Mouse (Mus musculus): ENCODE results near the gene Astl.

The Astl gene

DNA sequence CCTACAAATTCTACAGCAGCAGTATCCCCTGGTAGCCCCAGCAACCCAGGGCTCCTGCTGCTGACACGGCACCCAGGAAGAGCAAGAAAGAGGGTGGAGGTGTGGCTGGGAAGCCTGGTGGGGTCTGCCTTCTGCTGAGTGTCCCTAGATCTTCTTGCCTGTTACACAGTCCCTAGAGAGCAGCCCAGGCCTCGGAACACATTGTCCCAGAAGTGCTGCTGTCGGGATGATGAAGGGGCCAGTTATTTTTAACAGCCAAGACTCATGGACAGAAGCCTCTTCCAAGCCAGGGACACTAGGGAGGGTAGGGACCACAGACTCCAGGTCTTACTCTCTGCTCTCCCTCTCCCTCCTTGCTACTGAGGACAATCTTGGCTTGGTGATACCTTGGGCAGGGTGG, 40.8 kb downstream of the Astl start:
- in situ Hi-C loops (cut with MboI; ENCODE audit: low pct_unique_long_range_greater_than_20kb in 1 of 2, low sequenced_read_pairs in 2 of 2, unreplicated experiment in 1 of 2): no loop called here

DNA sequence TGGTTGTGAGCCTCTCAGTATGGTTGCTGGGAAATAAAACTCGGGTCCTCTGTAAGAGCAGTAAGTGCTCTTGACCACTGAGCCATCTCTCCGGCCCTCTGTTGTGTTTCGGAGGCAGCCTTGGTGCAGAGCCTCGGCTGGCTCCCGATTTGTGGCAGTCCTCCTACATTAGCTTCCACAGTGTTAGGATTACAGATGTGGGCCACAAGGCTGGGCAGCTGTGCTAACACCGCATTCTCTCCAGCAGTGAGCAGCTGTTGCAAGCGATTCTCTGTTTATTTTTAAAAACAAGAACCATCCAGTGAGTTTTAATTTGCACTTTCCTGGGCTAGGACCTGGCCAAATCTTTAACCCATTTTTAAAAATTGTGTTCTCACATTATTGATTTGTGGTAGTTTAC, 45.4 kb downstream of the Astl start:
- in situ Hi-C loops (cut with MboI; ENCODE audit: low pct_unique_long_range_greater_than_20kb in 1 of 2, low sequenced_read_pairs in 2 of 2, unreplicated experiment in 1 of 2): no loop called here

DNA sequence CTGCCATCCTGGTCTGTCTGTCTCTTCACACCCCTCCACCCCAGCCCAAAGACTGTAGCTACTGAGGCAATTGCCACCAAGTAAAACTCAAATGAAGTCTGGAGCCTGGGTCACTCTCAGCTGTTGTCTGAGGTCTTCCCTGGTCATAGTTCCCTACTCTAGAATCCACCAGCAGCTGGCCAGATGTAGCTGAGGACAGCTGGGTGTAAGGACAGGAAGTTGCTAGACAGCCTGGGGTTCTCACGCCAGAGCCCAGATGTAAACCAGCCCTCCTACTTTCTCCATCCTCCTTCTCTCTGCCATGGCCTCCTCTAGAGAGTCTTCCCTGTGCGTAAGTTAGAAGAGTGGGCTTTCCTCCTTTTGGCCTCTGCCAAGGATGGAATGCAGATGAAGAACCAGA, 49.1 kb downstream of the Astl start:
- in situ Hi-C loops (cut with MboI; ENCODE audit: low pct_unique_long_range_greater_than_20kb in 1 of 2, low sequenced_read_pairs in 2 of 2, unreplicated experiment in 1 of 2): no loop called here

DNA sequence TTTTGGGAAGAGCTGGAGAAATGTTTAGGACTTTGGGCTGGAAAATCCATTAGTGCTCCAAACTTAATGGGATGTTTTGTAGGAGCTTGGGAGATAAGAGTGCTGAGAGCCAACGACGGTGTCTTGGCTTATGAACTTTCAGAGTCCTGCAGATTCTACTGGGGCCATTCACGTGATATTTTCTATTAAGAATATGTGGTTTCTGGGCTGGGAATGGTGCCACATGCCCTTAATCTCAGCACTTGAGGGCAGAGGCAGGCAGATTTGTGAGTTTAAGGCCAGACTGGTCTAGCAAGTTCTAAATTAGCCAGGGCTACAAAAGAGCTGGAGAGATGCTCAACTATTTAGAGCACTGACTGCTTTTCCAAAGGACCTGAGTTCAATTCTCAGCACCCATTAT, 51.9 kb downstream of the Astl start:
- in situ Hi-C loops (cut with MboI; ENCODE audit: low pct_unique_long_range_greater_than_20kb in 1 of 2, low sequenced_read_pairs in 2 of 2, unreplicated experiment in 1 of 2): no loop called here

DNA sequence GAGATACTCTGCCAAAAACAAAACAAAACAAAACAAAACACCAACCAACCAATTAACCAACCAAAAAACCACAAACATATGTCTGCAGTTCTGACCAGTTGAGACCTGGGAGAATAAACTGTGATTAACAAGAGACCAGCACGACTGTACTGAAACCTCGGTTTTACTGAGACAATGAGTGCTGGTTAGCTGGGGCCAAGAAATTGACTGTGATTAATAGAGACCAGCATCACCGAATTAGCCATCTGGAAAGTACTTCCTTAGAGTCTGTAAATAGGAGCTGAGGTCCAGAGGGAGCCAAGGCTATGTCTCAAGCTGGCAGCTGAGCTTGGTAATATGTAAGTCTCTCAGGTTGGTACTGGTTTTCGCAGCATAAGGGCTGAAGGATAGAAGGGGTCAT, 52.4 kb downstream of the Astl start:
- in situ Hi-C loops (cut with MboI; ENCODE audit: low pct_unique_long_range_greater_than_20kb in 1 of 2, low sequenced_read_pairs in 2 of 2, unreplicated experiment in 1 of 2): no loop called here

DNA sequence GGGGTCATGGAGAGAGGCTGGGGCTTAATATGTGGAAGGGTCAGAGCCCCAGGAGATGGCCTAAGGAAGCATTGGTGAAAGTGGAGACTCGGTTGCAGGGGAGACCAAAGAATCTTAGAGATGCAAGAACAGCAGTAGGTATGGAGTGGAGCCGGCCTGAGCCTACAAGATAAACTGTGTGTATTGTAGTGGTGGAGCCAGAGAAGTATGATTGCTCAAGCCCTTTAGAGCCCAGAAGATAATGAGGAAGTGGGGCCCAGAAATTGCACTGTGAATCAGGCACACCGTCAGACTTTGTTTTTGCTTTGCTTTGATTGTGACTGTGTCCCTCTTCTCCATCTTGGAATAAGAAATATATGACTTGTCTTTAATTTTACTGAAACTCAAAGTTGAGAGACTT, 52.9 kb downstream of the Astl start:
- in situ Hi-C loops (cut with MboI; ENCODE audit: low pct_unique_long_range_greater_than_20kb in 1 of 2, low sequenced_read_pairs in 2 of 2, unreplicated experiment in 1 of 2): no loop called here

DNA sequence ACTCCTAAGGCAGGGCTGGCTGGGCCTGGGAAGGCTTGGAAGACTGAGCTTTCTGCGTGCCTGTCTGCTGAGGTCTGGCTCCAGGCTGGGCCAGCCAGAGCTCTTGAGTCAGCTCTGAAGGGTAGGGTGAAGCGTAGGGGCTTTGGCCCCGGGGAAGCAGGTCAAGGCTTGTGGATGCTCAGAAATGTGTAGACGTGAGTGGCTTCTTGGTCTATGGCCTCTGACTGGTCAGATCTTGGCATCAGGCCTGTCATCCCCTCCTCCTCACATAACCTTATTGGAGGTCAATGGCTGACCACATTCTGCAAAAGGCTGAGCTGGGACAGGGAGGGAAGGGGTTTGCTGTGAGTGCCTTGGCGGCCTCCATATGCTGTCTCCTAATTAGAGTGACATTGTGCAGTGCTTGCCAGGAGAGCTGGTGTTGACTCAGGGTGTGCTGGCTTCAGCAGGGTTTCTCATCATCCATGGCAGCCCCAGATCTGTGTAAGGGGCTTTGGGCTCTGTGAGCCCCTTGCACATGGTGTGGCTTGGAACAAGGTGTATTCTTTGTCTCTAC, 56.2 kb downstream of the Astl start:
- in situ Hi-C loops (cut with MboI; ENCODE audit: low pct_unique_long_range_greater_than_20kb in 1 of 2, low sequenced_read_pairs in 2 of 2, unreplicated experiment in 1 of 2): no loop called here

DNA sequence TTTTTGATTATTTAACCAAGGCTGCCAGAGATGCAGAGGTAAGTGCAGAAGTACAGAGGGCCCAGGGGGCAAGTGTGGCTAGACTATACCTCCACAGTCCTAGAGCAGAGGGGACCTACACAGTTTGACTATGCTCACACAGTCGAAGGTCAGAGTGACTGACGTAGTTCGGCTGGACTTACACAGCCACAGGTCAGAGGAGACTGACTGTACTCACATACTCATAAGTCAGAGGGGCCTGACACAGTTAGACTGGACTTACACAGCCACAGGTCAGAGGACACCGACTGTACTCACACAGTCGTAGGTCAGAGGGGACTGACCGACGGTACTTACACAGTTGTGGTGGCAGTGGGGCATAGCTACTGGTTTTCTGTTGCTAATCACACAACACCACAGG, 60.3 kb downstream of the Astl start:
- in situ Hi-C loops (cut with MboI; ENCODE audit: low pct_unique_long_range_greater_than_20kb in 1 of 2, low sequenced_read_pairs in 2 of 2, unreplicated experiment in 1 of 2): no loop called here

All from mouse embryonic stem cell (cell line).